Mouse (Mus musculus) spleen, postnatal 4 days (tissue): ENCODE measurements around the gene 4930404N11Rik.

Experiments
- DNase-seq, 2 experiments: peaks; one replicate each; pipeline ENCODE4 v3.0.0; 2022; ENCODE audit warnings: low spot score in 2 of 2

Gene 4930404N11Rik

DNA sequence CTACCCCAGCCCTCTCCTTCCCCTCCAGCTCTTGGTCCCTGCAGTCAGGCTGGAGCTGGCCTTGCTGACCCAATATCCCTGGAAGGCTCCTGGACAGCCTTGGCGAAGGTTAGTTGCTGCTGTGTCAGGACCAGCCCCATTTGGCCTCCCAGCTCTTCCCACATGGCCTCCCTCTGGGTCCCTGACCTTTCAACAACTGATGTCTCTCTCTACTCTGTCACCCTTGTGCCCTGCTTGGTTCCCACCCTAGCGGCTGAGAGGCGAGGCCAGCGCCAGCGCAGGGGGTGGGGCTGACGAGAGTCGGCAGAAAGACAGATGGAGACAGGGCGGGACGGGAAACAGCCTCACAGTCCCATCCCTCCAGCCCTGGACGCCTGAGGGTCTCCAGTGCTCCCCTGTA lies 37.2 kb downstream of the 4930404N11Rik start, which contains the start of gene Tbxa2r:
TSS of gene Tbxa2r (plus strand) at position 346 of the 400 bp plus-strand sequence.
- DNase-seq, result peak; percentile 66 to 81

DNA sequence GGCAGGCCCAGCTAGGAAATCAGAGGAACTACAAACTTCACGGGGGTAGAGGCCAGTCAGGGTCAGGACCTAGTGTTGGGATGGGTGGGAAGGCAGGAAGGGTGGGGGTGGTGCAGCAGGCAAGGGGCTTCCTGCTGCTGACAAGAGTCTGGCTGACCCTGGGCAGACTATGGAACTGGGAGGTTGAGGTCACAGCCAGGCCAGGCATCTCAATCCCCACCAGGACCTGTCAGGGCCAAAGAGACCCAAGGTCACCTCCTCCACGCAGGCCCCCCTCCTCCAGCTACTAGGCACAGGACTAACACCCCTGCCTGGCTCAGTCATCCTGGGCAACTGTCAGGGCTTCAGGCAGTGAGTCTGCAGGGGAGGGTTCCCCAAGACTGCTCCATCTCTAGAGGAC lies 37.7 kb downstream of the 4930404N11Rik start:
- DNase-seq, result no peak

DNA sequence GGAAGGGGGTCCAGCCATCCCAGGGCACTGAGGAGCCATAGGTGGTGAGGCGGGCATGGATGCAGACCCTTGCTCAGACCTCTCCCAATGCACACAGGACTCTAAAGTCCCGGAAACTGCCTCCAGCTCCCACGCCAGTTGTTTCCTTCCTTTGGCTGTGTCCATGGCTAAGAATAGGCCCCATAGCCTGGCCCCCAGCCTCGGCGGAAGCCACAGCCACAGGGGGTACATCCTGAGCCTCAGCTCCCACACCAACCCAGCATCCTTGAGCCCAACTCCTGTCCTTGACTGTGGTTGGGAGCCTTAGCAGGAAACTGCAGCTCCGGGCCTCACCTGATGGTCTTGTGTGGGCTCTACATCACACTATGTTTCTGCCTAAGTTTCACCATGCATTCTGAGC lies 38.8 kb downstream of the 4930404N11Rik start:
- no peak for DNase-seq

DNA sequence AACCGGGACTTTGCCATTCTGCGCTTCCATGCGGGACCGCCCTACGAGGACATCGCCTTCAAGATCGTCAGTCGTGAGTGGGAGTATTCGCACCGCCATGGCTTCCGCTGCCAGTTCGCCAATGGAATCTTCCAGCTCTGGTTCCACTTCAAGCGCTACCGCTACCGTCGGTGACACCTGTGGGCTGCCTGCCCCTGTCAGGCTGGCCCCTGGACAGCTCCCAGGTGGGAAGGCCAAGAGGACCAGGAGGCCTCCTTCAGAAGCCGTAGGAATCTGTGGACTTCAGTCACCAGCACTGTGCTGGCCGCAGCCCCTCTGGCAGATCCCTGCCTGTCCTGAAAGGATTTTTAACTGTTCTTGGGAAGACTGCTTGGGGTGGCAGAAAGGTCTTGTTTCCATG lies 39.8 kb downstream of the 4930404N11Rik start:
- DNase-seq, result no peak

DNA sequence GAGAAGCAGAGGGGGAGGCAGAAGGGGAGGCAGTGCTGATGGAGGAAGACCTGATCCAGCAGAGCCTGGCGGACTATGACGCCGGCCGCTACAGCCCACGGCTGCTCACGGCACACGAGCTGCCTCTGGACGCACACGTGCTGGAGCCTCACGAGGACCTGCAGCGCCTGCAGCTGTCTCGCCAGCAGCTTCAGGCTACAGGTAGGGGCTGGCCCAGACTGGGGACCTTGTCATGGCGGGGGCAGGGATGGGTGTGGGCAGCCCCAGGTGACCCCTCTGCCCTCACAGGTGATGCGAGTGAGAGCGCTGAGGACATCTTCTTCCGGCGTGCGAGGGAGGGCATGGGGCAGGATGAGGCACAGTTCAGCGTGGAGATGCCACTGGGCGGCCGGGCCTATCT lies 40.4 kb downstream of the 4930404N11Rik start:
- DNase-seq, result no peak

DNA sequence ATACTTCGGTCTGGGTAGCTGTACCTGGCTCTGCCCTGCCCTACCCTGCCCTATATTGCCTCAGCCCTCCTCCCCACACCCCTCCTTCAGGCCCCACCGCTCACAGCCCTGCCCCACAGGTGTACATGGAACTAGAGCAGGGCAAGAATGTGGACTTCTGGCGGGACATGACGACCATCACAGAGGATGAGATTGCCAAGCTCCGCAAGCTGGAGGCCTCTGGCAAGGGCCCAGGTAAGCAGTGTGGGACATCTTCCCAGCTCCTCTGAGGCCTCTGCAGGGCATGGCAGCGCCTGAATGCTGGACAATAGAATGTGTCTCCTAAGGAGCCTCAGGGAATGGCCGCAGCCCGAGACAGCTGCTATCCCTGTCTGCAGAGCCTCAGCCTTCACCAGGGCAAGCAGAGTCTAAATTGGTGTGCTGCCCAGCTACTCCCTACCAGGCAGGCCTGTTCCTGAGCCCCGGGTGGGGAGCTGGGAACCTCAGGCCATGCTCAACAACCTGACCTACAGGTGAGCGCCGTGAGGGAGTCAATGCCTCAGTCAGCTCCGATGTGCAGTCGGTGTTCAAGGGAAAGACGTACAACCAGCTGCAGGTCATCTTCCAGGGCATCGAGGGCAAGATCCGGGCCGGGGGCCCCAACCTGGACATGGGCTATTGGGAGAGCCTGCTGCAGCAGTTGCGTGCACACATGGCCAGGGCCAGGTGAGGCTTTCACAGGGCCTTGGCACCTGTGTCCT lies 41.7 kb downstream of the 4930404N11Rik start:
- no peak for DNase-seq

DNA sequence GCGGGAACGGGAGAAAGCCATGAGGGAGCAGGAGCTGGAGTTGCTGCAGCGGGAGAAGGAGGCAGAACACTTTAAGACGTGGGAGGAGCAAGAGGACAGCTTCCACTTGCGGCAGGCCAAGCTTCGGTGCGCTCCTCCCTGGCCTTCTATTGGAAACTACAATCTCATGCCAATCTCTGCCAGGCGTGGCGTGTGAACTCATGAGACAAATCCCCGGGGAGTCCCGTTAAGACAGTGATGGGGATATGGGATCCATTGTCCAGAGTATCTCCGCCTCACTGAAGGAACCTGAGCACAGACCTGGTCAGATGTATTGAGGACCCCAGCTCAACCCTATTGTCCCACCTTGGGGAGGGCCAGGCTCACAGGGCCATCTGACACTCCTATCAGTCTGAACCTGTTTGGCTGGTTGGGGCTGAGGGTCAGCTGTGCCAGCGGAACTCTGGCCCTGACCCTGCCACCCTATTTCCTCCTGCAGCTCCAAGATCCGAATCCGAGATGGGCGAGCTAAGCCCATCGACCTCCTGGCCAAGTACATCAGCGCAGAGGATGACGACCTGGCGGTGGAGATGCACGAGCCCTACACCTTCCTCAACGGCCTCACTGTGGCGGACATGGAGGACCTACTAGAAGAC lies 42.4 kb downstream of the 4930404N11Rik start:
- DNase-seq, result no peak

DNA sequence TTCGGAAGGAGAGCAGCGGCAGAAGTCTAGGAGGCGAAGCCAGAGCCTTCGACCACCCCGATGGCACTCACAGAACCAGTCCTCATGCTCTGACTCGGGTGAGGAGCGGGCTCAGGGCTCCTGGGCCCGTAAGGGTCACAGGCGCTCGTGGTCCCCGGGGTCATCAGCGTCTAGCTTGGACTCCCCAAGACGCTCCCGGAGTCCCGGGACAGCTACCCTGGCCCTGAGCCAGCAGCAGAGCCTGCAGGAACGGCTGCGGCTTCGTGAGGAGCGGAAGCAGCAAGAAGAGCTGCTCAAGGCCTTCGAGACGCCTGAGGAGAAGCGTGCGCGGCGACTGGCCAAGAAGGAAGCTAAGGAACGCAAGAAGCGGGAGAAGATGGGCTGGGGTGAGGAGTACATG lies 43.2 kb downstream of the 4930404N11Rik start:
- DNase-seq, result no peak

DNA sequence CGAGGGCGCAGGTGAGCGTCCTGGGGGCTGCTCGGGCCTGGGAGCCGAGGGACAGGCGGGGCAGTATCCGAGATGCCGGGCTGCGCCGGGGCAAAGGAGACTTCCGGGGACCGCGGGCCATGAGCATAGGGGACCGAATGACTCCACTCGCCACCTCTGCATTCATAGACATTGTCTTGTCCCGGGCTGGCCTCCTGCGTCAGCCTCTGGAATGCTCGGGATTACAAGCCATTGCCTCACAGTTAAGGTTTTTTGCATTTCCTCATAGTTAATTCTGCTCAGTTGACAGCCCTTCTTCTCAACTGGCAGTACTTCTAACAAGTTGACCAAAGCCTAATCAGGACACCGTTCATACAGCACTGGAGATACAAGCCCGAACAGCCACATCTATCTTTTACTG lies 44.2 kb downstream of the 4930404N11Rik start:
- DNase-seq, result no peak

DNA sequence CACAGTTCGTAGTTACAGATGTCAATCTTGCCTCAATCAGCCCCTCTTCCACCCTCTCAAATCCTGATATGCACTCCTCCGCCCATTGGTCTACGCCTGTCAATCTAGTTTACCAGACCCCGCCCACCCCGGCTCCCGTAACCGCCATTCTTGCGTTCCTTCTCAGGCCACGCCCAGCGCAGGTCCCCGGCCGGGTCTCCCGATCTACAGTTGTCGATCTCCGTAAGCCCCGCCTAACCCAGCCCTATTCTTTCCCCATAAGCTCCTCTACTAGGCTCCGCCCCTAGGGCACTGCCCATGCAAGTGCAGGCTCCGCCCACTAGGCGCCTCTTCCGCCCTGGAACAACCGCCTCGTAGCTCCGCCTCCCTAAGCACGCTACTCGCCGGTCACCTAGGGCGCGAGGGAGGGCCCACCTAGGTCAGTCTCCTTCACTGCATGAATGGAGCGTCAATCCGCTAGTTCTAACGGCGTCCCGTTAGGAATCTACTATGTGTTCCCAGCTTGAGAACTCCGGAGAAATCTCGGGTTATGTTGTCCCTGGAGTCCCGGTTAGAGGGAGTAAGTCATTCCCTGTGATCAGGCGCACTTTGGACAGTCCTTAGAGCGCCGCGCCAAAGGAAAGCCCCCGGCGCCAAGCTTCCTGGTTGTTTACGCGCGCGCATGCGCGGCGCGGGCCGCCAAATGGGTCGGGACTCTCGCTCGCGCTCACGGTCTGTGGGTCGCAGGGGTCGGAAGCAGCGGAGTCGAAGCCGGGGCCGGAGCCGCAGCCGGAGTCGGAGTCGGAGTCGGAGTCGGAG lies 44.9 kb downstream of the 4930404N11Rik start, which contains the start of gene Cactin:
TSS of gene Cactin (plus strand) at position 554 of the 798 bp plus-strand sequence.
- peak; percentile 98 to 99 for DNase-seq

DNA sequence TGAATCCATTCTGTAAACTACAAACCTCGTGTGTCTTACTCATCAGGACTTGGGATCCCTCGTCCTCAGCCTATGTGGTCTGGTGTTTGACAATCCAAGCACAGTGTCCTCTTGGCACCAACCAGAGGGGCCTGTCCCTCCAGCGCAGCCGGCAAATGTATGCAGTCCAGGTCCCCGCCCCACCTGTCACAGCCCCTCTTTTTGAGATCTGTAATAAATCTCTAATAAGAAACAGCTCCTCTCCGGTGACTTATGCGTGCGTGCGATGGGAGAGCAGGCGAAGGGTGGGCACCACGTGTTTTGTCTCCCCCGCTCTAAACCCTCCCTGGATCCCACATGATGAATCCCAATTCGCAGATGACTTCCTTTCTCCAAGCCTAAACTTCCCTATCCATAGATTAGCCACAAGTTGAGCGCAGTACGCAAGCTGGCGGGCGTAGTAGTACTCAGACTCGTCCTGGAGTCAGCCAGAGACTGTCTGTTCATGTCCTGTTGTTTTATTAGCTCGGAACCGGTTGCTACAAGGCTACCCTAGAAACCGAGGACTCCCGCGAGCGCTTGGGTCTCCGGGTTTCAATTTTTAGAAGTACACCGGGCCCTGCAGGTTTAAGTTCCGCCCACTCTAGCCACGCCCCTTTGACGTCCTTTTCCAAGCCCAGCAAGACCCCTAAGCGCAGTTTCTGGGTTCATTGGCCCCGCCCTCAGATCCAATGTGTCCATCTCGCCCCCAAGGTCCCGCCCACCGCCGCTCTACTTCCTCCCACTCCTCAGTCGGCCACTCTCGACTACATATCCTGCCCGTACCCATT lies 45.7 kb downstream of the 4930404N11Rik start:
- peak in 1 of 2 experiments; percentile 94 for DNase-seq

DNA sequence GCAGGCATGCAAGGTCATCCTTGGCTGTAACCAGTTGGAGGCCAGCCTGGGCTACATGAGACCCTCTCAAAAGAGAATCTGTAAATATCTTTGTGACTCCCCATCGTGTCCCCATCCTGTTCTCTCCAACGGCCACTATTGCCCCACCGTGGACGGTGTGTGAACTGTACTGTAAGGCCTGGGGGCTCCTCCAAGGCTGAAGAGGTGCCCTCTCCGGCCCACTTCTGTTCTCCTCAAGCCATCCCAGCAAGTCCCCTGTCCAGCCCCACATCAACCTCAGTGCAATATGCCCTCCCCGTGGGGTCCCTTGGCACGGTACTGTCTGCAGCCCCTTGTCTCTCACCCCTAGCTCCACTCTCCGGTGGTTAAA lies 46.3 kb downstream of the 4930404N11Rik start:
- no peak for DNase-seq

DNA sequence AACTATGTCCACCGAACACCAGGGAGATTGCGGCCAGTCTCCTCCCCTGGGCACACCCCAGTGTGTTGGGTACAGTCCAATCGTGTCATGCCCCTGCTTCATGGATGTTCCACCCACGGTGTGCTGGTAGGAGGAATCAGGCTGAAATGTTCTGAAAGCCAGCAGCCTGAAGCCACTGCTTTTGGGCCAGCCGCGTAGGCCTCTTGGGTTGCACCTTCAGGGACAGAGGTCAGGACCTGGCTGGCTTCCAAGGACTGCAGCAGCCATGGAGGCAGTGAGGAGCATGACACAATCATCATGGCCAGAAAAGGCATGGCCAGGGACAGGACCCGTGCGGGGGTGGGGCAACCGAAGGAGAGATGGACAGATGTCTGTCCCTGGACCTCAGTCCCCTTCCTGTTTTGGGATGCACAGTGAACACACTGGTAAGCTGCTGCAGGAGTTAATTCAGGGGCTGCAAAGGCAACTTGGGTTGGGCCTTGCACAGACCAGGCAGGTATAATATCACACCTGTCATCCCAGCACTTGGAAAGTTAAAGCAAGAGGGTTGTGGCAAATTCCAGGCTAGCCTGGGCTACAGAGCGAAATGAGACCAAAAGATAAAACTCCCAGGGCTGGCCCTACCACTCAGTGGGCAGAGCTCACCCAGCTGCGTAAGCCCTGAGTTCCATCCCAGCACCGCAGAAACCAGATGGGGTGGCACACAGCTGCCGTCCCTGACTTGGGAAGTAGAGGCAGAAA lies 46.9 kb downstream of the 4930404N11Rik start:
- no peak for DNase-seq

DNA sequence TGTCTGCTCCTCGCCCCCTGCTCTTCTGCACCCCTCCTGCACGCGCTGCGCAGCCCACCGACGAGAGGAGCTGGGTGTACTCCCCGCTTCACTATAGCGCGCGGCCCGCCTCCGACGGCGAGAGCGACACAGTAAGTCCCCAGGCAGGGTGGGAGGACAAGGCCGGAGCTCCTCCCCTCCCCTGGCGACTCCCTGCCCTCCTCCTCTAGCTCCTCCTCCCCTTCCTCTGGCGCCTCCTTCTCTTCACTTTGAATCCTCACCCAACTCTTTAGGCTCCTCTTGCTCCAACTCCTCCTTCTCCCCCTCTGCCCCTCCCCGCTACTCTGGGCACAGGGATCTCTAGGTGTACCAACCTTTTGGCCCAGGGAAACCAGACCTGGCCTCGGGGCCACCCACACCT lies 48.3 kb downstream of the 4930404N11Rik start:
- DNase-seq, result no peak

DNA sequence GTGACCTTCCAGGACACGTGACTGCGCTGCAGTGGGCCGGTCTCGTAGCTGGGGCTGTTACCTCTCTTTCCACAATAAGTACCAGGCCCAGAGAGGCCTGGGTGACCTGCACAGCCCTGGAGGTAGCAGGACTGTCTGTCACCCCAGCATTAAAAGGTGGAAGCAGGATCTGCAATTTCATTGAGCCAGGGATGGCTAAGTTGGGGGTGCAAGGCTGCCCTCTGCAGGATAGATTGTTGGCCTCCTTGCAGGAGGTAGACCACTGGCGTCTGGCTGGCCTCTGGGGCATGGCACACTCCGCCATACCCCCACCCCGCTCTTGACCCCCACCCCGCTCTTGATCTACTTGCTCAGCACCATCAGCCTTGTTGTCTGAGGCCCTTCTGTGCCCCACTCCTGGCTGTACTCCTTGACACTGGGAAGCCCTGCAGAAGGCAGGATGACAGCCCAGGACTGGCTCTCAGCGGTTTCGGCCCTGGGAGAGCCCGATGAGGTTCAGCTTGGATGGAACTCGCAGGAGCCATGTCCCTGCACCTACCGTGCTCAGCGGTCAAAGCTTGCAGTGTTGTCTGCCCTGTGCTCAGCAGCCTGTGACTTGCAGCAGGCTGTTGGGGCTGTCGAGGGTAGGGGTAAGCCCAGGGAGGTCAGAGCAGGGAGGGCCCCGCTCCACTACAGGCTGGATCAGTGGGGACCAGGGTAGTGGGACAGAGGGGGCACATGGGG lies 49.1 kb downstream of the 4930404N11Rik start:
- no peak for DNase-seq

DNA sequence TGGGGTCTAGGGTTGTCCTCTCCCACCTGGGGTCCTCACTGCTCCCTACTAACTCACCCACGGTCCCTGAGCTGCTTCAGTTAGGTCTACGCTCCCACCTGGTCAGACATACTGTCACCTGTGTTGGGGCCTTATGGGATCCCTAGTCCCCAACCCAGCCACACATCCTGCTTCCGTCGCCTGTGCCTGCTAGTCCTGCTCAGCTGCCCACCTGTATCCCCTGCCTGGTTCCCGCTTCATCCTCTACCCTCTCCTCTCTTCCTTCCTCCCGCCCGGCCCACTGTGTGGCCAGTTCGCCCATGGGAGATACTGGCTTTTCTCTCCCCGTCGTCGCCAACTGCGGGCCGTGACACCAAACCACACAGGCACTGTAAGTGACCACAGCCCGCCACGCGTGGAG lies 50.0 kb downstream of the 4930404N11Rik start:
- DNase-seq, result no peak

DNA sequence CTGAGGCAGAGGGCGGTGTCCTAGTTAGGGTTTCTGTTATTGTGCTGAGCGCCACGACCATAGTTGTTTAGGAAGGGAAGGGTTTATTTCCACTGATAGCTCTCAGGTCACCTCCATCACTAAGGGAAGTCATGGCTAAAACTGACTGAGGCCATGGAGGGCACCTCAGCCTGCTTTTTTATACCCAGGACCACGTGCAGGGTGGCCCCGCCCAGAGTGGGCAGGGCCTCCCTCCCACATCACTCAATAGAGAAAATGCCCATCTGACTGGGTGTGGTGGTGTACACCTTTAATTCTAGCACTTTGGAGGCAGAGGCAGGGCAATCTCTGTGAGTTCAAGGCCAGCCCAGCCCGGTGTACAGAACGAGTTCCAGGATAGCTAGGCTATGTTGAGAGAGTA lies 51.4 kb downstream of the 4930404N11Rik start:
- DNase-seq, result no peak

DNA sequence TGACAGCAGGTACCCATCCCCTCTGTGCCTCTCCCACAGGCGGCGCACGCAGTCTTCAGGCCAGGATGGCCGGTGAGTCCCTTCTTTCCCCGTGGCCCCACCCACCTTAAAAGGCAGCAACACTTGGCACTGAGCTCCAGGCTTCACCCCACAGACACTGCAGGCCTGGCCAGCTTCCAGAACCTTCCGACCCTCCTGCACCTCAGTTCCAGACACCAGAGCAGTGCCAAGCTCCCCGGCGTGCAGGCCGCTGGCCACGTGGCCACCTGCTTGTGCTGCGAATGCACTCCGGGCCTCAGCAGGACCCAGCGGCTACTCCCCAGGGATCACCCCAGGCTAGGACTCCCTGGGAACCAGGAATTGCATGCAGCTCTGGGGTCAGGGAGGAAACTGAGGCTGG lies 52.0 kb downstream of the 4930404N11Rik start:
- DNase-seq, result no peak
